Mouse (Mus musculus) forebrain, postnatal 0 days (tissue): ENCODE results near the gene Dnase2b. TPM values are rescaled to one million over a fixed set of nuclear protein-coding genes. Genes with fewer than 3 reads are reported as not detected.

Experiments
- ATAC-seq: fragments of 200-750 bp; cut with Nextera tagmentation; 2 replicates; pipeline ENCODE4 v1.8.0; 2017; ENCODE audit warnings: mild to moderate bottlenecking, moderate library complexity
- DNase-seq: peaks from one replicate; pipeline ENCODE4 v3.0.0-alpha.2; 2015
- H3K27ac ChIP-seq: fragments of 300-500 bp; sonication (generic); 2 replicates; pipeline ENCODE4 v1.5.1; 2014; ENCODE audit warnings: low read depth, mild to moderate bottlenecking, antibody characterized with exemption, low read length, moderate library complexity, mixed read lengths
- H3K27me3 ChIP-seq: fragments of 300-500 bp; sonication (generic); 2 replicates; pipeline ENCODE4 v1.6.1; 2014; ENCODE audit warnings: mild to moderate bottlenecking, low read length, mixed read lengths; ENCODE audit not compliant: insufficient read depth
- H3K36me3 ChIP-seq: fragments of 300-500 bp; sonication (generic); 2 replicates; pipeline ENCODE4 v1.6.1; 2014; ENCODE audit warnings: mild to moderate bottlenecking, moderate library complexity; ENCODE audit not compliant: insufficient read depth
- H3K4me1 ChIP-seq: fragments of 300-500 bp; sonication (generic); 2 replicates; pipeline ENCODE4 v1.6.1; 2014; ENCODE audit warnings: antibody characterized with exemption; ENCODE audit not compliant: insufficient read depth
- H3K4me2 ChIP-seq: fragments of 300-500 bp; sonication (generic); 2 replicates; pipeline ENCODE4 v1.6.1; 2014; ENCODE audit warnings: low read depth, mild to moderate bottlenecking, moderate library complexity
- H3K4me3 ChIP-seq: fragments of 300-500 bp; sonication (generic); 2 replicates; pipeline ENCODE4 v1.5.1; 2014; ENCODE audit warnings: low read depth, low read length, mixed read lengths
- H3K9ac ChIP-seq: fragments of 300-500 bp; sonication (generic); 2 replicates; pipeline ENCODE4 v1.6.1; 2014; ENCODE audit warnings: mild to moderate bottlenecking
- H3K9me3 ChIP-seq: fragments of 300-500 bp; sonication (generic); 2 replicates; pipeline ENCODE4 v1.6.1; 2016; ENCODE audit warnings: low read length
- CTCF ChIP-seq: sonication (generic); IDR thresholded peaks from 2 replicates; pipeline ENCODE4 v1.5.1; 2016; ENCODE audit warnings: antibody characterized with exemption, control low read depth, low read depth
- WGBS: fragments of 180-500 bp; shearing (Covaris S2); extraction: QIAGEN DNeasy Blood & Tissue Kit; methylation state at CpG from one replicate; pipeline ENCODE4 v1.1.7; 2014; 5-methylcytosine and 5-hydroxymethylcytosine counted together
- polyA plus RNA-seq: library from polyadenylated mRNA; unstranded; fragments of >200 nt; fragmentation: Nextera tagmentation; extraction: Ambion mirVana; gene quantifications from 2 replicates; pipeline ENCODE4 v1.2.1, GENCODE M21; 2015
- total RNA-seq: library from RNA; depleted of rRNA; stranded (reverse); fragments of >200 nt; gene quantifications from 2 replicates; pipeline ENCODE4 v1.2.3, GENCODE M21; 2014

The Dnase2b gene
- total and polyA plus RNA-seq, 2 experiments from 2014 or later: not detected

DNA sequence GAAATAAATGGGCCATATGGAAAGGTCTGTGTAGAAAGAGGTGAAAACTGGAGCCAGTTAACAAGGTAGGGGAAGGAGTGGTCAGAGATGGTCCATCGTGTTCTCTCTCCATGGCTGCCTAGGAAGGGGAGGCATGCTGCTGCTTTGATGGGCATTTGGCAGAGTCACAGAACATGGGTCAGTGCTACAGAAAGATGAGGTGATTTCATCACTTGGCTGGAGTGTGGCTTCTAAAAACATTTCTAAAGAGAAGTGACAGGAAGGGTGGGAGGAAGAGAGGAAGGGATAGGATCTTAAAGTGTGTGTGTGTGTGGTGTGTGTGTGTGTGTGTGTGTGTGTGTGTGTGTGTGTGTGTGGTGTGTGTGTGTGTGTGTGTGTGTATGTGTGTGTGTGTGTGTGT is 44.1 kb downstream of the Dnase2b start:
- 53% methylated on average over 1 of the region's 1 CpGs for WGBS
- Histone ChIP-seq H3K27ac (no peak overlapping the region), H3K4me1 (no peaks in the 10 kb centered on the region), H3K27me3 (no peaks in the 10 kb centered on the region), H3K4me2 (no peak overlapping the region), H3K36me3 (no peaks in the 10 kb centered on the region), H3K4me3 (no peak overlapping the region), H3K9me3 (no peaks in the 10 kb centered on the region), H3K9ac (no peak overlapping the region)
- DNase-seq (no peak), ATAC-seq (no peak)
- TF ChIP-seq CTCF: no peak

DNA sequence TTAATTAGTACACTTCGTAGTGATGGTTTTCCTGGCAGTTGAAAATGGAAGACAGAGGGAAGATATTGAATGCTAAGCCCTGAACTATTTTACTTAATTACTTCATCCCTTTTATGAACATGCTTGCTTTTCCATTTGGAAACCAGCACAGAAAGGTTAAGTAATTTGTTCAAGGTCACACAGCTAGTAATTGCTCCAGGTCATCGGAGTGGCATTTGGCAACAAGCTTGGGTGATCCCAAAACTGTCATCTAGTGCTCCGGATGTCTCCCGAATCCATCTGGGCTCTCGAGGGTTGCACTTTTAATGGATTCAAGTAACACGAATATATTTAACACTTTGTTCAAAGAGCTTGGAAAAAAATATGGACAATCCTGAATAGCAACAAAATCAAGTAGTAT is 44.5 kb downstream of the Dnase2b start:
- Histone ChIP-seq H3K4me3 (no peak overlapping the region), H3K27me3 (no peaks in the 10 kb centered on the region), H3K4me1 (no peaks in the 10 kb centered on the region), H3K9ac (no peak overlapping the region), H3K9me3 (no peaks in the 10 kb centered on the region), H3K36me3 (no peaks in the 10 kb centered on the region), H3K27ac (no peak overlapping the region), H3K4me2 (no peak overlapping the region)
- 47% methylated on average over 6 of the region's 6 CpGs for WGBS
- no peak for DNase-seq
- ATAC-seq: no peak
- TF ChIP-seq CTCF: no peak

DNA sequence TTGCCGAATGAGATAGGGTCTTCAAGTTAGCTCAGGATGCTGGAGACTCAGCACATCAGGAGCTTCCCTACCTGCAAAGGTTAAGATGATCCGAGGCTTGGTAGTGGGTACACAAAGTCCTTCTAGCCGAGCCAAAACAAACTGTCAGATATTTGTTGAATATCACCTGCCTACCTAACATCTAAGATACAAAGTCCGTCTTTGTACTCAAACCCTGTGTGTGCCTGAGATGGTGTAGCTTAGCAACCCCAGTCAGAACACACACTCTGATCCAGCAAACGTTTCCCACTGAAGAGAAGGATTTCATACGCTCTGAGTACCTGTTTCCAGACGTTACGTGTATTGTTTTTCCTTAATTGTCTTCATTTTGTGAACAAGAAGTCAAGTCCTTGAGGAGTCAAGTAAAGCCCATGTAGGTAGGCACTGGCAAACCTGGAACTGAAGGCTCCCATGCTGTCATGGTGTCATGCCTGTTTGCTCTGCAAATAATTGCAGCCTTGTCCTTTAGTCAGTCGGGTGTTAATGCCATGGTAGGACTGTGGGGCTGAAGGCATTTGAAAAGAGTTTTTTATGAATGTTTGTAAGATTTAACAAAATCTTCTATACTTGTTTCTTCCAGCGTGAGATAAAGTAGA is 45.1 kb downstream of the Dnase2b start, which contains the start of gene Uox:
TSS of gene Uox (plus strand) at position 279 of the 635 bp plus-strand sequence.
- no peak within 1 kb of the TSS for H3K4me3 ChIP-seq
- ATAC-seq (no peak), DNase-seq (no peak)
- H3K4me1 ChIP-seq: no peaks in the 10 kb centered on the region
- no peak for TF ChIP-seq CTCF
- WGBS: 70% methylated on average over 10 of the region's 10 CpGs
- H3K9me3 ChIP-seq: no peaks in the 10 kb centered on the region
- no peak within 1 kb of the TSS for H3K4me2 ChIP-seq
- no peaks in the 10 kb centered on the region for H3K27me3 ChIP-seq
- no peak within 1 kb of the TSS for H3K9ac ChIP-seq
- no peaks in the 10 kb centered on the region for H3K36me3 ChIP-seq
- H3K27ac ChIP-seq: no peak within 1 kb of the TSS

DNA sequence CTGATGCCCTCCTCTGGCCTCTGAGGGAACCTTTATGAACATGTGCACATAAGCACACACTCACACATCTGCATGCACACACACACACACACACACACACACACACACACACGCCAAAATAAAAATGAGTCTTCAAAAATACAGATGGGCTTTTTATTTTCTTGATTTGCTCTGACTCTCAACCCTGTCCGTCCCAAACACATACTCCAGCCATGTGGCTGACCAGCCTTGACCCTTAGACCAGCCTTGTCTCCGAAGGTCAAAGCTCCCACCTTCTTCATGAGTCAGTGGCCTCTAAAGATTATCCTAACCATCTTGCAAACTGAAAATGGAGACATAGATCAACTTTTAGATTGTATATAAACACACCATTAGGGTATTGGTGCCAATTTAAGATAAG is 45.8 kb downstream of the Dnase2b start:
- ATAC-seq: no peak
- no peak for DNase-seq

DNA sequence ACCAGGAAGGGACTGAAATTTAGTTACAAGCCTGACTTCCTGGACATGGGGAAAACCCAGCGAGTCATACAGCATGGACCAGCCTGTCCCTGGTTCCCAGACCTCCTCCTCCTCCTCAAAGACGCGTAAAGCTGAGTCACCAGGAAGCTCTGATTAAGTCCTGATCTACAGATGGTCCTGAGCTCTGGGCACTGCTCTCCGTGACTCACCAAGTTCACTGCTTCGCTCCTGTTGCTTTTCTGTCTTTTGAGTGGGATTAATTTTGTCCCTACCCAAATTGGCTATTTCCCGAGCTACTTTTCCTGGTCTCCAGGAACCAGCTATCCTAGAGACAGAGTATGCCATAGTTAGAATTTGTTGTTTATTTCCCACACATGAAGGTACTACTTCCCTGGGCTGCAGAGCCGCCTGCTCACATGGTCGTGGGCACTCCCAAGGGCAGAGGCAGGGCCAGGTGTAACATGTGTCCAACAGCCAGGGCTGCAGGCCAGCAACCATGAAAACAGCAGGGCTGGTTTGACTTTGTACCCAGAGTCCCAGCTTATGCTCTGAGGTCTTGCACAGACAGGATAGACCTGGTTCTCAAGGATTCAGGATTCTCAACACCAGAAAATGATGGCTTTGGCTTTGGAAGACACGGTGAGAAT is 47.4 kb downstream of the Dnase2b start:
- DNase-seq (no peak), ATAC-seq (no peak)
- H3K4me3 ChIP-seq: no peak overlapping the region
- no peak overlapping the region for H3K4me2 ChIP-seq
- H3K27me3 ChIP-seq: no peaks in the 10 kb centered on the region
- no peaks in the 10 kb centered on the region for H3K36me3 ChIP-seq
- WGBS: 81% methylated on average over 9 of the region's 9 CpGs
- H3K4me1 ChIP-seq: peaks cover 7% of the 10 kb centered on the region; the same call in 1 of the 2 replicates
- no peaks in the 10 kb centered on the region for H3K9me3 ChIP-seq
- H3K9ac ChIP-seq: no peak overlapping the region
- no peak overlapping the region for H3K27ac ChIP-seq
- no peak for TF ChIP-seq CTCF

More for the DNA sequence above, 45.8 kb downstream of the Dnase2b start:
- TF ChIP-seq CTCF: no peak
- H3K4me2 ChIP-seq: no peak overlapping the region
- no peak overlapping the region for H3K27ac ChIP-seq
- no peaks in the 10 kb centered on the region for H3K9me3 ChIP-seq
- no peak overlapping the region for H3K4me3 ChIP-seq
- H3K27me3 ChIP-seq: no peaks in the 10 kb centered on the region
- peaks cover 5% of the 10 kb centered on the region; the same call in 1 of the 2 replicates for H3K4me1 ChIP-seq
- WGBS: 98% methylated on average over 3 of the region's 3 CpGs
- no peak overlapping the region for H3K9ac ChIP-seq
- no peaks in the 10 kb centered on the region for H3K36me3 ChIP-seq

DNA sequence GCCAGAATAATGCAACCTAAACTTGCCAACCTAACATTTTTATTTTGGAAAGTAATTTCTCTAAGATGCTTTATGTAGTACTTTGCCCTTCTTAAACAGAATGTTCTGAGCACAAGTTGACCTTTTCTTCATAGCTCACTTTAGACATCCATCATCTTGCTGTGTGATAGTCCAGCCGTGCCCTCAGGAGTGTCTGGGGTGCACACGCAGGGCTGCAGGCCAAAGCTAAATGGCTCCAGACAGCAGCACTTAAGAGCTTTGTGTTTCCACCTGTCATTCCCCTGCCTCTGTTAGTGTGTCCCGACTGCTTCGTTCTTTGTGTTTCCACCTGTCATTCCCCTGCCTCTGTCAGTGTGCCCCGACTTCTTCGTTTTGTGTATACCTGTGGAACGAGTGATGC is 48.0 kb downstream of the Dnase2b start:
- H3K9ac ChIP-seq: no peak overlapping the region
- DNase-seq: no peak
- no peak overlapping the region for H3K4me3 ChIP-seq
- no peak overlapping the region for H3K4me2 ChIP-seq
- H3K9me3 ChIP-seq: no peaks in the 10 kb centered on the region
- H3K4me1 ChIP-seq: peaks cover 7% of the 10 kb centered on the region; the same call in 1 of the 2 replicates
- WGBS: 86% methylated on average over 7 of the region's 7 CpGs
- ATAC-seq: no peak
- no peak overlapping the region for H3K27ac ChIP-seq
- H3K36me3 ChIP-seq: no peaks in the 10 kb centered on the region
- H3K27me3 ChIP-seq: no peaks in the 10 kb centered on the region
- TF ChIP-seq CTCF: no peak

DNA sequence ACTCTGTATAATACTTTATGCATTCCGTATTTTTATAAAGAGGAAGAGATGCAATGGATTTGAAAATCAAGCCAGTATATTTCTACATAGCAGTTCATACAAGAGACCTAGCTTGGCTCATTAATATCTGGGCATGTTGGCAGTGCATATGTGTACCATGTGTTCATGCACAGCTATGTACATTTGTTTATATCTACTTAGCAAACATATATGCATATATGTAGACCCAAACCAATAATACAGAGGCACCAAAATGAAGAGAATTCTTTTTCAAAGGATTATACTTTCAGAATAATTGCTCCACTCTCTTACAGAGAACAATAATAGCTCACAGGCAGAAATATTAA is 50.4 kb downstream of the Dnase2b start:
- Histone ChIP-seq H3K27ac (peak overlapping the region; percentile 58; the same call in 1 of the 2 replicates), H3K4me3 (no peak overlapping the region), H3K4me1 (peaks cover 7% of the 10 kb centered on the region; the same call in 1 of the 2 replicates), H3K9me3 (no peaks in the 10 kb centered on the region), H3K36me3 (no peaks in the 10 kb centered on the region), H3K27me3 (no peaks in the 10 kb centered on the region), H3K9ac (no peak overlapping the region), H3K4me2 (no peak overlapping the region)
- 77% methylated on average over 1 of the region's 1 CpGs for WGBS
- no peak for DNase-seq
- peak; percentile 37 for ATAC-seq
- no peak for TF ChIP-seq CTCF
